Mouse (Mus musculus) adrenal gland, adult 2 months (tissue): Measurements from ENCODE around the gene Odc1. TPM values are rescaled to one million over a fixed set of nuclear protein-coding genes. Genes with fewer than 3 reads are reported as not detected.
"Not testable (repeated sequence)": the region's sequence is repeated elsewhere in the genome, so short reads cannot be mapped to it uniquely, and the experiment has no call there.

Experiments used
- DNase-seq: peaks from one replicate; pipeline ENCODE4 v3.0.0; 2021
- long read RNA-seq: library from polyadenylated mRNA; stranded (forward); transcript quantifications from one replicate; pipeline ENCODE4 v2.0.0, GENCODE M21; 2021
- polyA plus RNA-seq: library from polyadenylated mRNA; depleted of rRNA; stranded (reverse); fragments of >200 nt; gene quantifications from 2 replicates; pipeline ENCODE4 v1.2.3, GENCODE M21; 2012; rRNA removed
- total RNA-seq, 2 experiments: library from RNA; stranded (reverse); gene quantifications; 2 replicates each; pipeline ENCODE4 v1.2.3; 2021

Gene Odc1
- total RNA-seq: 100 to 1,000 TPM; 348 to 514 TPM
- 52.6 and 66.4 TPM in 2 replicates for polyA plus RNA-seq
- long read RNA-seq, transcript Odc1-201 (12 exons, 2,208 nt): major isoform, 243 of 304 reads
- long read RNA-seq, partial matches to known transcripts: 27 of 304 reads
- long read RNA-seq, other reads (novel, unspliced or antisense): 34 of 304 reads

GRCm38 (mm10) chr12:17544209-17545106 lies at the start of gene Odc1:
TSS of gene Odc1 (plus strand) at chr12:17544794.
- DNase-seq: peak; percentile 98

- DNase-seq: no peak
These were observed 49.8 kb upstream of the Odc1 start for GRCm38 (mm10) chr12:17494809-17495208.

DNA sequence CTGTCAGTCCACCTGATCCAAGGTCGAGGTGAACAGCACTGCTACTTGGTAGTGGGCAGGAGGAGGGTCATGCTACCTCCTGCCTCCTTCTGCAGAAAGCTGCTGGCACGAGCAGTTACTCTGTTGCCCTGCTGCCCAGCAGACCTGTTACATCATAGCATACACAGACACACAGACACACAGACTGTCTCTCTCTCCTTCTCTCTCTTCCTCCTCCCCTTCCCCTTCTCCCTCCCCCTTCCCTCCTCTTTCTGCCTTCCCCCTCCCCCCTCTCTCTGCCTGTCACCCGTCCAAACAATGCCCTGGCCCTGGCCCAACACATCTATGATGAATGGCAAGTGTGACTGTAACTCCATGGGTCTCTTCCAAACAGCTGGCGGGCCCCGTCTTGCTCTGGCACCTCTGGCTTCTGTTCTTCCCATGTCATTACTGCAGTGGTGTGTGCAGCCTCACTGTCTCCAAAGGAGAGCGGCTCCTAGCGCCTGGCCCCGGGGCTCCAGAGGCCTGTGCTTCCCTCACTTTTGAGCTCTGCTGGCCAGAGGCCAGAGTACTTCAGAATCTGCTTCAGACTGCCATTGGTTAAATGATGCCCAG lies 48.6 kb upstream of the Odc1 start:
- peak; percentile 75 for DNase-seq

DNA sequence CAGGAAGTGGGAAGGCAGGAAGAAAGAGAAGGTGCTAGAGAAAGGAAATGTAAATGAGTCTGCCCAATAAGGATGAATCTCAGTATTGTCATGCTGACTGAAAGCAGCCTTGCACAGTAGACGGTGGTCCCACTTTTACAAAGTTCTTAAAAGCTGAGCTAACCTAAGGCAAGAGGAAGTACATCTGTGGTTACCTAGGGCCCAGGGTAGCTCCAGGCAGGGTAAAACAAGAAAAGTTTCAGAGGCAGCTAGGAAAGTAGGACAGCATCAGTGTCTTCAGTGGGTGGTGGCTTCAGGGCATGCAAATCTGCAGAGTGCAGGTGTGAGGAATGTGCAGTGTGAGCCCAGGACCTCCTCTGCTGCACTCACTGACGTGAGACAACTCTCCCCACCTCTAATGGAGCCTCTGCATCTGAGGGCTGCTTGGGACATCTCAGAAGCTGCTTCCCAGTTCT lies 38.9 kb upstream of the Odc1 start:
- no peak for DNase-seq

DNA sequence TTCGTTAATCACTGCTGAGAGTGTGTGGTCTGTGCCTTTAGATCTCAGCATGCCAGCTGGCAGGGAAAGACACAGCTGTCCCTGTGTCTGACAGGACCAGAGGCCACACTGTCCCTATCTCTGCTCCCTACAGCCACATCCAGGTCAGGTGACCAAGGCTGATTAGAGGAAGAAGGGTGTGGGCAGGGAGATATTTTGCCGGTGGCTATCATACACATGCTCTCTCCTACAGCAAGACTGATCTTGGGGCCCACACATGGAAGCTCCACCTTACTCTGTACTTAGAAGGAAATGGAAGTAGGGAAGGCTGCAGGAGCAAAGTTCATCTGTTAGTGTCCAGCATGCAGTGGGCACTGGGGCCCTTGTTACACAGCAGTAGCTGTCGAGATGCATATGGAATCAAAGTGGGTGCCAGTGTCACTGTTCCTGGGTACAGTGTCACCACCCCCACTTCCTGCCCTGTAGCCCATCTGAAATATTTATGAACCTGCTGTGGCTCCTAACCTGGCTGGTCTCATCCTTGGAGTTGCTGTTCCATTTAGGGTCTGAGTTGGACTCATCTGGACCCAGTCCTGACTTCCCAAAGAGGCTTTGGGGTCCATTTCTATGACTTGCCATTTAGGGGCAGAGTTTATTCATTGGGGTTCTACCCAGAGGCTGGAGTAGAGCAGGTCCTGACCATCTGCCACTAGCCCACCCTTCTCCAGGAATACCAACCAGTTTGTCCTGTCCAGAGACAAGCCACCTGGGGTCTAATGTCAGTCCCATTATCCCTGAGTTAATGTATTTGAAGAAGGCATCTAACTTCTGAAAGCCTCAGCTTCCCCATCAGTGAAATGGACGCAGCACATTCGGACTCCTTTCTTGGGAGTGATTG lies 38.2 kb upstream of the Odc1 start:
- no peak for DNase-seq

- DNase-seq: peak; percentile 61
These were observed 37.5 kb upstream of the Odc1 start for GRCm38 (mm10) chr12:17506994-17507542.

GRCm38 (mm10) chr12:17509310-17509709 lies 35.3 kb upstream of the Odc1 start:
- DNase-seq: no peak

DNA sequence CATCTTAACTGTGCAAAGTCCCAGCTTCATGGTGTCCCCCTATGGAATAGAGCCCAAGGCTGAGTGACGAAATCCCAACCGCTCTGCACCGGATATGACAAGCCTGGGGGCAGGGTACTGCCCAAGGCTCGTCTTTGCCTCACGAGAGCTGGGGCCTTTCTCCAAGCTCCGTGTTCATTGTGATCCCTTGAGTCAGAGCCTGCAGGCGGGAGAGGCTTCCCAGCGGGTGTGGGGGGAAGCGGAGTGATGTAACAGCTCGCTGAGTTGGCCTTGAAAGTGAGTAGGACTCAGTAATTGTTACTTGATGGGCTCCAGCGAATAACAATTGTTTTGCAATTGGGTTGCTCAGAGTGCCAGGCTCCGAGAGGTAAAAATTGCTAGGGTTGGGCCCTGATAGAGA lies 34.4 kb upstream of the Odc1 start:
- DNase-seq: peak; percentile 95

DNA sequence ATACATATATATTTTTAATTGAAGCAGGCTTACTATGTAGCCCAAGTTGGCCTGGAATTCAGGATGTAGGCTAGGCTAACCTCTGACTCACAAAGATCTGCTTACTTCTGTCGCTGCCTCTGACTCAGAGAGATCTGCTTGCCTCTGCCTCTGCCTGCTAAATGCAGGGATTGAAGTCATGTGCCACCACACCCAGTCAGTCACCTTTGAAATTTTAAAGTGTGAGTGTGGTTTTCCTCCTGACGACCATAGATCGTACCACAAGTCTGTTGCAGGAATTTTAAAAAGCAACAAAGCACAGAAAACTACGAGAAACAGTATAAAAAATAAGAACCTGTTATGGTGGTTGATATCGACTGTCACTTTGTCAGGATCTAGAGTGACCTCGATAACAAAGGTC lies 33.6 kb upstream of the Odc1 start:
- no peak for DNase-seq

DNA sequence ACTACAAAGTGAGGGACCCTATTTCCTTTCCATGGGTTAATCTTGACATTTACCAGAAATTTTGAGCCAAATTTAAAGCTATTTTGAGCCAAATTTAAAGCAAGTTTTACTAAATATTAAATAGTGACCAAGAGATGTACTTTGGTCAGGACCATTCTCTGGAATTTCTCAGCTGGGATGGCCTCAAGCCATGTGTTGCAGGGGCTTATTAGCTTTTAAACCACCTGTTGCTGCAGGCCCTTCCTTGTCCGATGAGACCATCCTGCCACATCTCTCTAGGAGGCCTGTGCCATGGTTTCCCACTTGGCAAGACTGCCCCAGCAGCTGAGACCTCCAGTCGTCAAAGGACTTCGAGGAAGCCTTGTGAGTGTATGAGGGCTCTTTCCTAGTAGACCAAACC lies 15.4 kb upstream of the Odc1 start:
- DNase-seq: no peak

GRCm38 (mm10) chr12:17529726-17530125 lies 14.9 kb upstream of the Odc1 start:
- no peak for DNase-seq

- no peak for DNase-seq
These were observed 13.8 kb upstream of the Odc1 start for GRCm38 (mm10) chr12:17530825-17531224.

GRCm38 (mm10) chr12:17536222-17536621 lies 8.4 kb upstream of the Odc1 start:
- DNase-seq: no peak

- no peak for DNase-seq
These were observed 7.4 kb upstream of the Odc1 start for GRCm38 (mm10) chr12:17537147-17537546.

GRCm38 (mm10) chr12:17538087-17538486 lies 6.5 kb upstream of the Odc1 start:
- no peak for DNase-seq

GRCm38 (mm10) chr12:17539041-17539440 lies 5.6 kb upstream of the Odc1 start:
- DNase-seq: no peak

DNA sequence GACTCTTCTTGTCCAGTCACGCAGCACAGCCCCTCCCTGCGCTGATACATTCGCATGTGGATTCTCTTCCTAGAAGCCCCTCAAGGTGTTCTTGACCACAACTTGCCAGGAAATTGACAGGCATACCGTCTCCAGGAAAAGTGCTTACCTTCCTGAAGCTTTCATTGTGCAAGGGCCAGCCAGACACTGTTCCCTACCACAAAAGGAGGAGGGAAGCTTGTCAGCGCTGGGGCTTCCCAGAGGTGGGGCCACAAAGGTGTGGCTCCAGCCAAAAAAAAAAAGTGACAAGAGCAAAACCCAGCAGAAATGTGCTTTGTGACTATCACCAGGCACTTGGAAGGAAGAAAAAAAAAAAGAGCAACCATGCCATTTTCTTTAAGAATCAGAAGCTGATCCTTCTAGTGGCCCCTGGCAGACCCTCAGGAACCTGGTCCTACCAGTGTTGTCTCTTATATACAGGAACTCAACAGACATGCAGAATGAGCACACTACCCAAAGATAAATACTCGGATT lies 4.5 kb upstream of the Odc1 start:
- no peak for DNase-seq

- DNase-seq: no peak
These were observed 545 bp downstream of the Odc1 start for GRCm38 (mm10) chr12:17545107-17545571.

DNA sequence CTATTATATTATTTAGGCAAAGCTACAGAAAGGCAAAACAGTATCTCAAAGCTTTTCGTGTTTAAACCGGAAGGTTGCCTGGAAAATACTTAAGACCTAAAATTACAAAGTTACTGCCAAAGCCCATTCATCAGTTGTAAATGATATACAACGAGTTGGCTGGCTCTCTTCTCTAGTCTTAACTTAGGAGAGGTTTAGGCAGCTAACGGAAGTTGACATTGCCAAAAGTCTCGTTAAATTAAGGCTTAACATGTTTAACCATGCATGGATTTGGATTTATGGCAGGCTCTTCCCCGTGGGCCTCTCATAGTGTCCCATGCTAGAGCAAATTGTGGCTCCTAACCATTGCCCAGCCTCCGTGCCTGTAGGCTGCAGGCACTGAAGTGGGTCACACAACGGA lies 1.3 kb downstream of the Odc1 start:
- DNase-seq: no peak

GRCm38 (mm10) chr12:17547552-17547951 lies 3.0 kb downstream of the Odc1 start:
- not testable (repeated sequence) for DNase-seq

DNA sequence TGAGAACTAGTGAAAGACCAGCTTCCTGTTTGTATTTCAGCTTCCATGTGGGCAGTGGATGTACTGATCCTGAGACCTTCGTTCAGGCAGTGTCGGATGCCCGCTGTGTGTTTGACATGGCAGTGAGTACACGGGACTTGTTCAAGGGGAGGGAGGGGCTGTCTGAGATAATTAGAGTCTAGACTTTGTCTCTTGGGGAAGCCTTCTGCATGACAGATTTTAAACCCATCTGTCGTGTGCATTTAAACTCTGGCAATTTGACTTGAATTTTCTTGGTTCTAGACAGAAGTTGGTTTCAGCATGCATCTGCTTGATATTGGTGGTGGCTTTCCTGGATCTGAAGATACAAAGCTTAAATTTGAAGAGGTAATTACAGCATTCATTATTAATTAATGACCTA lies 3.9 kb downstream of the Odc1 start:
- DNase-seq: no peak
